Mouse (Mus musculus) MEL (cell line): ENCODE measurements at regions not wholly inside any gene's neighbourhood (a gene's known extent, or its start where the extent isn't known, plus 50 kb on each side); places are given as distances from the start of the nearest gene placed in this dataset.

Experiments used
- DNase-seq: peaks from one replicate; pipeline ENCODE4 v3.0.0; 2011; ENCODE audit warnings: low read depth, low spot score
- H3K27ac ChIP-seq: 2 replicates; pipeline ENCODE4 v1.5.1; 2012; ENCODE audit warnings: low read depth, mild to moderate bottlenecking, control low read depth, low read length, moderate library complexity; ENCODE audit not compliant: control insufficient read depth
- H3K27me3 ChIP-seq, 2 experiments: fragments of 150-350 bp in 1 of 2; sonication (generic) in 1 of 2; 2 replicates each; pipeline ENCODE4 v1.6.1; 2012; ENCODE audit warnings: low read length in 2 of 2, mild to moderate bottlenecking in 2 of 2, improper control_type of control experiment in 1 of 2, moderate library complexity in 1 of 2; ENCODE audit not compliant: insufficient read depth in 2 of 2, control insufficient read depth in 1 of 2
- H3K36me3 ChIP-seq, 2 experiments: 2 replicates each; pipeline ENCODE4 v1.6.1; 2012 to 2014; ENCODE audit warnings: low read length in 2 of 2, improper control_type of control experiment in 1 of 2, inconsistent platforms in 1 of 2, mild to moderate bottlenecking in 1 of 2; ENCODE audit not compliant: insufficient read depth in 2 of 2, control insufficient read depth in 1 of 2
- H3K4me1 ChIP-seq, 2 experiments: fragments of 150-350 bp in 1 of 2; sonication (generic) in 1 of 2; 2 replicates each; pipeline ENCODE4 v1.6.1; 2012; ENCODE audit warnings: low read length in 2 of 2, improper control_type of control experiment in 1 of 2, mild to moderate bottlenecking in 1 of 2; ENCODE audit not compliant: insufficient read depth in 2 of 2, control insufficient read depth in 1 of 2
- H3K4me3 ChIP-seq, 2 experiments: fragments of 150-350 bp in 1 of 2; sonication (generic) in 1 of 2; 2 replicates each; pipeline ENCODE4 v1.5.1; 2012; ENCODE audit warnings: low read depth in 2 of 2, low read length in 2 of 2, mild to moderate bottlenecking in 2 of 2, moderate library complexity in 2 of 2, control low read depth in 1 of 2, improper control_type of control experiment in 1 of 2; ENCODE audit not compliant: control insufficient read depth in 1 of 2, insufficient read depth in 1 of 2
- H3K79me2 ChIP-seq: 2 replicates; pipeline ENCODE4 v1.6.1; 2012; ENCODE audit warnings: mild to moderate bottlenecking, low read length, moderate library complexity; ENCODE audit not compliant: control insufficient read depth, poor library complexity, insufficient read depth
- H3K9ac ChIP-seq: 2 replicates; pipeline ENCODE4 v1.6.1; 2012; ENCODE audit warnings: low read depth, mild to moderate bottlenecking, control low read depth, low read length, moderate library complexity; ENCODE audit not compliant: control insufficient read depth, poor library complexity, severe bottlenecking
- H3K9me3 ChIP-seq: fragments of 150-350 bp; sonication (generic); replicated peaks from 2 replicates; pipeline ENCODE4 v1.6.1; 2012; ENCODE audit warnings: mild to moderate bottlenecking, low read length, improper control_type of control experiment, moderate library complexity; ENCODE audit not compliant: insufficient read depth
- BHLHE40 ChIP-seq: IDR thresholded peaks from 2 replicates; pipeline ENCODE4 v1.6.1; 2012; ENCODE audit warnings: low read depth, mild to moderate bottlenecking, inconsistent platforms, low read length, improper control_type of control experiment, borderline replicate concordance
- CHD1 ChIP-seq: IDR thresholded peaks from 2 replicates; pipeline ENCODE4 v1.6.1; 2012; ENCODE audit warnings: low read depth, mild to moderate bottlenecking, inconsistent platforms, low read length, improper control_type of control experiment
- CHD2 ChIP-seq: IDR thresholded peaks from 2 replicates; pipeline ENCODE4 v1.6.1; 2011; ENCODE audit warnings: low read length, improper control_type of control experiment
- CTCF ChIP-seq, 3 experiments: IDR thresholded peaks in 2 of 3; conservative IDR thresholded peaks in 1 of 3; 2 replicates each; pipeline ENCODE4 v1.5.1; 2011 to 2012; ENCODE audit warnings: low read length in 3 of 3, low read depth in 2 of 3, mild to moderate bottlenecking in 2 of 3, improper control_type of control experiment in 1 of 3, inconsistent platforms in 1 of 3, mixed read lengths in 1 of 3, moderate library complexity in 1 of 3; ENCODE audit not compliant: control insufficient read depth in 1 of 3, insufficient read depth in 1 of 3, poor library complexity in 1 of 3, severe bottlenecking in 1 of 3
- E2F4 ChIP-seq: IDR thresholded peaks from 2 replicates; pipeline ENCODE4 v1.6.1; 2011; ENCODE audit warnings: low read depth, low read length, improper control_type of control experiment, borderline replicate concordance
- HCFC1 ChIP-seq: IDR thresholded peaks from 2 replicates; pipeline ENCODE4 v1.6.1; 2012; ENCODE audit warnings: low read depth, mild to moderate bottlenecking, inconsistent platforms, low read length, improper control_type of control experiment, moderate library complexity
- KAT2A ChIP-seq: conservative IDR thresholded peaks from 2 replicates; pipeline ENCODE4 v1.6.1; 2012; ENCODE audit warnings: low read depth, low read length, improper control_type of control experiment, inconsistent platforms
- MXI1 ChIP-seq: IDR thresholded peaks from 2 replicates; pipeline ENCODE4 v1.6.1; 2011; ENCODE audit warnings: mild to moderate bottlenecking, low read depth, low read length, improper control_type of control experiment
- NELFE ChIP-seq: IDR thresholded peaks from 2 replicates; pipeline ENCODE4 v1.6.1; 2011; ENCODE audit warnings: low read depth, low read length, improper control_type of control experiment
- NRF1 ChIP-seq: IDR thresholded peaks from 2 replicates; pipeline ENCODE4 v1.6.1; 2014; ENCODE audit warnings: low read depth, mild to moderate bottlenecking, inconsistent platforms, low read length, improper control_type of control experiment, moderate library complexity; ENCODE audit not compliant: poor library complexity, insufficient read depth, severe bottlenecking
- POLR2A ChIP-seq, 2 experiments: IDR thresholded peaks; 2 replicates each; pipeline ENCODE4 v1.6.1; 2011 to 2012; ENCODE audit warnings: low read length in 2 of 2, mild to moderate bottlenecking in 2 of 2, control low read depth in 1 of 2, improper control_type of control experiment in 1 of 2, low read depth in 1 of 2, moderate library complexity in 1 of 2; ENCODE audit not compliant: control insufficient read depth in 1 of 2, insufficient read depth in 1 of 2, poor library complexity in 1 of 2
- POLR2AphosphoS2 ChIP-seq: IDR thresholded peaks from 2 replicates; pipeline ENCODE4 v1.6.1; 2011; ENCODE audit warnings: low read length, improper control_type of control experiment
- RCOR1 ChIP-seq: IDR thresholded peaks from 2 replicates; pipeline ENCODE4 v1.6.1; 2012; ENCODE audit warnings: low read depth, mild to moderate bottlenecking, inconsistent platforms, low read length, improper control_type of control experiment
- SIN3A ChIP-seq: IDR thresholded peaks from 2 replicates; pipeline ENCODE4 v1.6.1; 2012; ENCODE audit warnings: low read length, improper control_type of control experiment, inconsistent platforms
- SMC3 ChIP-seq: IDR thresholded peaks from 2 replicates; pipeline ENCODE4 v1.6.1; 2011; ENCODE audit warnings: low read depth, low read length, improper control_type of control experiment
- TAL1 ChIP-seq: IDR thresholded peaks from 2 replicates; pipeline ENCODE4 v1.6.1; 2012; ENCODE audit warnings: mild to moderate bottlenecking, inconsistent platforms, low read length, moderate library complexity, mixed read lengths
- TBP ChIP-seq: IDR thresholded peaks from 2 replicates; pipeline ENCODE4 v1.8.0; 2011; ENCODE audit warnings: low read depth, low read length, improper control_type of control experiment
- TCF12 ChIP-seq: IDR thresholded peaks from 2 replicates; pipeline ENCODE4 v1.6.1; 2014; ENCODE audit warnings: low read depth, mild to moderate bottlenecking, inconsistent platforms, low read length, improper control_type of control experiment, moderate library complexity
- USF2 ChIP-seq, 2 experiments: IDR thresholded peaks; 2 replicates each; pipeline ENCODE4 v1.6.1; 2011 to 2012; ENCODE audit warnings: improper control_type of control experiment in 2 of 2, low read length in 2 of 2, borderline replicate concordance in 1 of 2, inconsistent platforms in 1 of 2, low read depth in 1 of 2, mild to moderate bottlenecking in 1 of 2; ENCODE audit not compliant: insufficient read depth in 1 of 2
- ZC3H11A ChIP-seq: IDR thresholded peaks from 2 replicates; pipeline ENCODE4 v1.6.1; 2012; ENCODE audit warnings: low read depth, mild to moderate bottlenecking, inconsistent platforms, low read length, improper control_type of control experiment

- H3K27ac ChIP-seq, result no peak overlapping the region
- no peaks in the 10 kb centered on the region for H3K27me3 ChIP-seq
- H3K9ac ChIP-seq, result no peak overlapping the region
- no peaks in the 10 kb centered on the region for H3K36me3 ChIP-seq
- H3K9me3 ChIP-seq, result no peaks in the 10 kb centered on the region
- TF ChIP-seq KAT2A (no peak), CHD2 (no peak), NELFE (no peak), E2F4 (no peak), BHLHE40 (no peak), MXI1 (no peak), SMC3 (no peak), CHD1 (no peak), TAL1 (no peak), POLR2AphosphoS2 (no peak), HCFC1 (no peak), TBP (no peak), SIN3A (no peak), USF2 (IDR thresholded peaks at IDR 0.05; ENCODE audit: borderline replicate concordance in 1 of 2, insufficient read depth in 1 of 2, low read depth in 1 of 2, low read length in 2 of 2) (no peak), ZC3H11A (no peak), NRF1 (no peak), RCOR1 (no peak), TCF12 (no peak), CTCF (IDR thresholded peaks at IDR 0.05 in 2 of 3, conservative IDR thresholded peaks at IDR 0.05 in 1 of 3; ENCODE audit: control insufficient read depth in 1 of 3, insufficient read depth in 1 of 3, low read depth in 2 of 3, low read length in 3 of 3, poor library complexity in 1 of 3, severe bottlenecking in 1 of 3) (no peak)
- H3K79me2 ChIP-seq, result no peaks in the 10 kb centered on the region
- H3K4me3 ChIP-seq, result no peak overlapping the region
- no peak for DNase-seq
- no peaks in the 10 kb centered on the region for H3K4me1 ChIP-seq
Measured at GRCm38 (mm10) chr7:36420741-36421140, 277.2 kb upstream of the Tshz3 start.

- Histone ChIP-seq H3K9me3 (no peaks in the 10 kb centered on the region), H3K9ac (no peak overlapping the region), H3K79me2 (no peaks in the 10 kb centered on the region), H3K27ac (no peak overlapping the region), H3K4me3 (no peak overlapping the region), H3K4me1 (no peaks in the 10 kb centered on the region), H3K27me3 (no peaks in the 10 kb centered on the region), H3K36me3 (no peaks in the 10 kb centered on the region)
- no peak for TF ChIP-seq POLR2A (IDR thresholded peaks at IDR 0.05; ENCODE audit: control insufficient read depth in 1 of 2, insufficient read depth in 1 of 2, low read depth in 1 of 2, low read length in 2 of 2, poor library complexity in 1 of 2)
- DNase-seq, result no peak
Measured at GRCm38 (mm10) chr7:36449181-36449915, 248.6 kb upstream of the Tshz3 start.
